Mouse (Mus musculus) monocyte, adult 2 months (primary cell): ENCODE data around the gene Fam221b.

Experiments used
- DNase-seq, 2 experiments: peaks; one replicate each; pipeline ENCODE4 v3.0.0; 2022; ENCODE audit warnings: low spot score in 2 of 2, low read depth in 1 of 2

The Fam221b gene

GRCm38 (mm10) chr4:43668782-43669427 is at the start of gene Fam221b, which contains the start of gene Tmem8b:
Gene Fam221b (minus strand): TSS chr4:43669145.
Gene Tmem8b (plus strand): TSS chr4:43668971.
- DNase-seq: peak; percentile 31 to 72

GRCm38 (mm10) chr4:43713652-43714219 is 44.8 kb upstream of the Fam221b start:
- DNase-seq: no peak

GRCm38 (mm10) chr4:43711821-43712220 is 42.9 kb upstream of the Fam221b start:
- peak in 1 of 2 experiments; percentile 32 for DNase-seq

- DNase-seq: no peak
Measured at GRCm38 (mm10) chr4:43709869-43710268, 40.9 kb upstream of the Fam221b start, which contains the start of gene Olfr71. Gene Olfr71 (minus strand): TSS chr4:43710255.

- DNase-seq: no peak
Measured at GRCm38 (mm10) chr4:43705991-43706390, 37.0 kb upstream of the Fam221b start.

GRCm38 (mm10) chr4:43703851-43704250 is 34.9 kb upstream of the Fam221b start:
- no peak for DNase-seq

GRCm38 (mm10) chr4:43703439-43703838 is 34.5 kb upstream of the Fam221b start:
- no peak for DNase-seq

GRCm38 (mm10) chr4:43700707-43701106 is 31.8 kb upstream of the Fam221b start, which contains the start of gene Olfr70:
Gene Olfr70 (minus strand): TSS chr4:43700807.
- no peak for DNase-seq

- DNase-seq: no peak
Measured at GRCm38 (mm10) chr4:43696561-43696960, 27.6 kb upstream of the Fam221b start.

- no peak for DNase-seq
Measured at GRCm38 (mm10) chr4:43695249-43695671, 26.3 kb upstream of the Fam221b start.

- no peak for DNase-seq
Measured at GRCm38 (mm10) chr4:43694439-43695248, 25.7 kb upstream of the Fam221b start.

GRCm38 (mm10) chr4:43693806-43694241 is 24.9 kb upstream of the Fam221b start:
- no peak for DNase-seq

GRCm38 (mm10) chr4:43691026-43691425 is 22.1 kb upstream of the Fam221b start:
- DNase-seq: no peak

- no peak for DNase-seq
Measured at GRCm38 (mm10) chr4:43690021-43690420, 21.1 kb upstream of the Fam221b start.

- no peak for DNase-seq
Measured at GRCm38 (mm10) chr4:43679416-43680043, 10.6 kb upstream of the Fam221b start.

- DNase-seq: no peak
Measured at GRCm38 (mm10) chr4:43678541-43678940, 9.6 kb upstream of the Fam221b start.

- DNase-seq: no peak
Measured at GRCm38 (mm10) chr4:43675608-43676007, 6.7 kb upstream of the Fam221b start.

- no peak for DNase-seq
Measured at GRCm38 (mm10) chr4:43674974-43675373, 6.0 kb upstream of the Fam221b start.

- DNase-seq: no peak
Measured at GRCm38 (mm10) chr4:43673703-43674102, 4.8 kb upstream of the Fam221b start.

GRCm38 (mm10) chr4:43672070-43672469 is 3.1 kb upstream of the Fam221b start:
- peak; percentile 37 to 71 for DNase-seq

GRCm38 (mm10) chr4:43669428-43669794 is 466 bp upstream of the Fam221b start:
- DNase-seq: no peak
